Mouse (Mus musculus) gastrocnemius, adult 2 months (tissue): ENCODE measurements around the gene Man2a2. TPM values are rescaled to one million over a fixed set of nuclear protein-coding genes. Genes with fewer than 3 reads are reported as not detected.

Experiments used
- DNase-seq: peaks from one replicate; pipeline ENCODE4 v3.0.0; 2022
- H3K27ac ChIP-seq: fragments of 200-600 bp; 2 replicates; pipeline ENCODE4 v1.8.1; 2022; ENCODE audit warnings: mild to moderate bottlenecking
- H3K4me3 ChIP-seq: fragments of 200-600 bp; 2 replicates; pipeline ENCODE4 v1.8.1; 2022; ENCODE audit warnings: mild to moderate bottlenecking, moderate library complexity
- CTCF ChIP-seq: fragments of 200-600 bp; IDR thresholded peaks from 2 replicates; pipeline ENCODE4 v1.8.1; 2022; ENCODE audit warnings: antibody characterized with exemption, mild to moderate bottlenecking, moderate library complexity
- intact Hi-C: fragments of 180-260 bp; cut with DNase I; formaldehyde crosslinking; loops from one replicate; pipeline ENCODE4 v1.15.1; 2025
- total RNA-seq, 2 experiments: library from RNA; stranded (reverse); gene quantifications; 2 replicates each; pipeline ENCODE4 v1.2.3; 2021

Man2a2 gene
- total RNA-seq, 2 experiments from 2014 or later: 111 to 161 TPM

- Histone ChIP-seq H3K4me3 (no peak overlapping the region), H3K27ac (no peak overlapping the region)
- no peak for DNase-seq
- TF ChIP-seq CTCF: no peak
- intact Hi-C loops: no loop called here
Observed at GRCm38 (mm10) chr7:80318670-80319069, 52.5 kb downstream of the Man2a2 start.

- no peak for TF ChIP-seq CTCF
- no peak for DNase-seq
- H3K27ac ChIP-seq: no peak overlapping the region
- intact Hi-C loops: no loop called here
- H3K4me3 ChIP-seq: no peak overlapping the region
Observed at GRCm38 (mm10) chr7:80317439-80318115, 53.6 kb downstream of the Man2a2 start.

GRCm38 (mm10) chr7:80315733-80316132 lies 55.4 kb downstream of the Man2a2 start:
- TF ChIP-seq CTCF: no peak

GRCm38 (mm10) chr7:80310771-80311170 lies 60.4 kb downstream of the Man2a2 start:
- intact Hi-C loops: no loop called here
- TF ChIP-seq CTCF: no peak
- no peak overlapping the region for H3K27ac ChIP-seq
- no peak for DNase-seq
- no peak overlapping the region for H3K4me3 ChIP-seq

More at GRCm38 (mm10) chr7:80315733-80316132, 55.4 kb downstream of the Man2a2 start:
- Histone ChIP-seq H3K4me3 (no peak overlapping the region), H3K27ac (no peak overlapping the region)
- no peak for DNase-seq
- intact Hi-C loops: no loop called here

GRCm38 (mm10) chr7:80307766-80308165 lies 63.4 kb downstream of the Man2a2 start:
- Histone ChIP-seq H3K27ac (no peak overlapping the region), H3K4me3 (no peak overlapping the region)
- DNase-seq: no peak
- TF ChIP-seq CTCF: no peak; the same call in 1 of the 2 replicates
- intact Hi-C loops: no loop called here

GRCm38 (mm10) chr7:80301522-80301921 lies 69.7 kb downstream of the Man2a2 start:
- no peak for DNase-seq
- TF ChIP-seq CTCF: no peak
- no peak overlapping the region for H3K27ac ChIP-seq
- intact Hi-C loops: no loop called here
- no peak overlapping the region for H3K4me3 ChIP-seq

- TF ChIP-seq CTCF: no peak
- Histone ChIP-seq H3K27ac (no peak overlapping the region), H3K4me3 (no peak overlapping the region)
- no peak for DNase-seq
- intact Hi-C loops: no loop called here
Observed at GRCm38 (mm10) chr7:80299568-80299967, 71.6 kb downstream of the Man2a2 start.

Other genes starting within 250 kb of the Man2a2 start
- 1 to 10 TPM; 1.8 to 2.1 TPM for gene Sema4b, start 184.5 kb downstream of the Man2a2 start, total RNA-seq
- 1 to 10 TPM; 5.6 to 9.0 TPM for gene Cib1, start 138.6 kb downstream of the Man2a2 start, total RNA-seq
- under 1 TPM; 0.79 to 0.86 TPM for gene Gdpgp1, start 138.5 kb downstream of the Man2a2 start, total RNA-seq
- under 1 TPM in 1 of 2 experiments, not detected in 1; 0.15 TPM for gene Ttll13, start 125.0 kb downstream of the Man2a2 start, total RNA-seq
- gene Ngrn, start 110.2 kb downstream of the Man2a2 start, total RNA-seq: 10 to 100 TPM; 19.8 to 25.0 TPM
- 1 to 10 TPM; 2.9 to 3.3 TPM for gene Vps33b, start 101.7 kb downstream of the Man2a2 start, total RNA-seq
- under 1 TPM; 0.38 to 0.45 TPM for gene Prc1, start 76.9 kb downstream of the Man2a2 start, total RNA-seq
- gene Rccd1, start 46.9 kb downstream of the Man2a2 start, total RNA-seq: 1 to 10 TPM; 7.3 to 8.4 TPM
- 10 to 100 TPM; 12.3 to 12.7 TPM for gene Unc45a, start 30.4 kb downstream of the Man2a2 start, total RNA-seq
- gene Hddc3, start 28.3 kb downstream of the Man2a2 start, total RNA-seq: 10 to 100 TPM; 23.6 to 26.1 TPM
- gene Fes, start 16.6 kb upstream of the Man2a2 start, total RNA-seq: 1 to 10 TPM; 2.6 to 3.9 TPM
- gene Furin, start 34.1 kb upstream of the Man2a2 start, total RNA-seq: 10 to 100 TPM; 48.5 to 49.0 TPM
- 1 to 10 TPM; 1.0 TPM for gene Blm, start 163.7 kb upstream of the Man2a2 start, total RNA-seq